Mouse (Mus musculus) lung, postnatal 0 days (tissue): ENCODE measurements around the gene Scgb1a1.

ENCODE experiments used
- CTCF ChIP-seq: IDR thresholded peaks from 2 replicates; pipeline ENCODE4 v1.5.1; 2016; ENCODE audit warnings: antibody characterized with exemption, mild to moderate bottlenecking
- EP300 ChIP-seq: IDR thresholded peaks from 2 replicates; pipeline ENCODE4 v1.6.1; 2016; ENCODE audit warnings: antibody characterized with exemption, mild to moderate bottlenecking, control low read depth

- TF ChIP-seq CTCF (no peak), EP300 (no peak)
Observed at GRCm38 (mm10) chr19:9135512-9136331, 48.0 kb upstream of the Scgb1a1 start, which contains the start of gene Asrgl1.
